Mouse (Mus musculus): ENCODE measurements at regions not wholly inside any gene's neighbourhood (a gene's known extent, or its start where the extent isn't known, plus 50 kb on each side); places are given as distances from the start of the nearest gene placed in this dataset.

DNA sequence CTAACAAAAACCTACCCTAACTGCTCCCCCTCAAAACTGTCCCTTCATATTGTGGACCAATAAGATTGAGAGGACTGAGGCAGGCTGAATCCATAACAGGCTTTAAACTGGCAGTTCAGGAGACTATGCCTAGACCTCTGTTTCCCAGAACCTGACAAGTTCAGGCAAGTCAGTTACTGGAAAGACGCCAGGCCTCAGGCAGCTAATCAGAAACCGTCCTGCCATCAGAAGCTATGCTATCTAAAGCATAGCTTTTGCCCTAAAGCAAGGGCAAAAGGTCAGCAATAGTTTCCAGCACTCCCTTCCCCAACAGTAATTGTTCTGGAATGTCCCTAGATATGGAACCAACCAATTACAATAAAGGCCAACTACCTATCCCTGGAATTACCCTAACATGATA lies 273.0 kb downstream of the Bche start:
- no peak for TF ChIP-seq CTCF (IDR thresholded peaks at IDR 0.05; ENCODE audit: low read depth)
- no peak overlapping the region for H3K4me2 ChIP-seq (ENCODE audit: low read depth)
- H3K9ac ChIP-seq: no peak overlapping the region
- no peaks in the 10 kb centered on the region for H3K9me3 ChIP-seq (ENCODE audit: low read length)
- no peak overlapping the region for H3K27ac ChIP-seq (ENCODE audit: low read depth, low read length)
- DNase-seq (no peak), ATAC-seq (no peak)
- H3K4me3 ChIP-seq (ENCODE audit: low read depth, low read length): no peak overlapping the region
- no peaks in the 10 kb centered on the region for H3K27me3 ChIP-seq (ENCODE audit: insufficient read depth, low read length)
- H3K4me1 ChIP-seq (ENCODE audit: insufficient read depth): no peaks in the 10 kb centered on the region
- WGBS: 75% methylated on average over 2 of the region's 2 CpGs
- no peaks in the 10 kb centered on the region for H3K36me3 ChIP-seq (ENCODE audit: insufficient read depth)

DNA sequence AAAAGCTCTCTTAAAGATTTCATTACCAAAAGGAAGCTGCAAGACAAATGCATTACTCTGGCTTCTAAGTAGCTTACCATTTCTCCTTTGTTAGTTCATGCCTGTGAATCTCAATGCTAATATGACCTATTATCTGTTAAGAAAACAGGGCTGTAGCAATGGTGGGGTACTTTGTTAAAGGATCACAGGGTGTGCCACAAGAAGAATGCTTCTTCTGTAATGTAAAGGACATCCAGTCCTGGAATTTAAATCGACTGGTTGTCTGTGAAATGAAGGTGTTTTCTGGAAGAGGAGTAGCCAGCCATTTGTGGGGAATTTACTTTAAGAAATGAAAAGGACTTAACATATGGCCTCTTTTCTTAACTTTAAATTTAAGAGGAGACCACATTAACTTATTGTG lies 273.9 kb downstream of the Bche start:
- 25% methylated on average over 1 of the region's 1 CpGs for WGBS
- Histone ChIP-seq H3K9ac (no peak overlapping the region), H3K36me3 (ENCODE audit: insufficient read depth) (no peaks in the 10 kb centered on the region), H3K9me3 (ENCODE audit: low read length) (no peaks in the 10 kb centered on the region), H3K4me2 (ENCODE audit: low read depth) (no peak overlapping the region), H3K27me3 (ENCODE audit: insufficient read depth, low read length) (no peaks in the 10 kb centered on the region), H3K4me3 (ENCODE audit: low read depth, low read length) (no peak overlapping the region), H3K4me1 (ENCODE audit: insufficient read depth) (no peaks in the 10 kb centered on the region), H3K27ac (ENCODE audit: low read depth, low read length) (no peak overlapping the region)
- DNase-seq: no peak
- ATAC-seq: no peak
- no peak for TF ChIP-seq CTCF (IDR thresholded peaks at IDR 0.05; ENCODE audit: low read depth)

DNA sequence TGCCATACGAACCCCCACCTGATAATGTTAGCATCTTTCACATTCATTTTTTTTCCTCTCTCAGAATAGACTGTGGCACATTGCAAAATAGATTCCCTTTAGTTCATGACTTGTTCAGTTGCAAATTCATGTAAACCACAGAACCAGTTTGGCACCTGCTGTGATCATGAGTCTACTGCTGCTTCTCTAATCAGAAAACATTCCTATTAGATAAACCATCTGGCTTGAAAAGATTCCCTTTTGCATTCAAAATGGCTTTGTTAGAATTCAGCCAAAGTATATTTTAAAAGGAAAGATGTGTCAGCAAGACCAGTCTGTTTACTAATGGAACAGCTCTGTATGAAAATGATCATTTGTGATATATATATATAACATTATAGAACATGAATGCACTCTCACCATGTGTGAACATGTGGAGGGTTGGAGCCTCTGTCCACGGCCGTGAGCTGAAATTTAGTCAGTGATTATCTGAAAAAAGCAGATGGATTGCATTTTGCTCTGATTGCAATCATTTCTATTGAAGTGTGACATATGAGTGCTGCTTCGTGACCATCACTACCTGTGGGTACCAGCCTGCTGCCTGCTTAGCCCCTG lies 298.2 kb downstream of the Bche start:
- WGBS: 47% methylated on average over 4 of the region's 4 CpGs
- no peak for TF ChIP-seq CTCF (IDR thresholded peaks at IDR 0.05; ENCODE audit: low read depth)

DNA sequence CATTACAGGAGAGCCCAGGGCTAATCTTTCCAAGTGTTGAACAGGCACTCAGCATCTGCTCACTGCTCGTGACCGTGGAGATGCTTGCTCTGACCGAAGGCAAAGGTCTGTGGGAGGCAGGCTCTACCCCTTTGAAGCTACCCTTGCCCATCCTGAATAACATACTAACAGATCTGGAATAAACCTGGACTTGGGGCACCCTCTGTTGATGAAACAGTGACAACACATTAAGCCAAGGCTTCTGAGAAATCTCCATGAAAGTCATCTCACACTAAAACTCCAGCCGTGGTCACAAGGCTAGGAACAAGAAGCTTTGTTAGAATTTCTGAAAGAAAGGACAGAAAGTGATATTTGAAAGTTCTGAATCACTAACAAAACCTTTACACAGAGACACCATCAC lies 306.8 kb downstream of the Bche start:
- Histone ChIP-seq H3K4me1 (ENCODE audit: insufficient read depth) (no peaks in the 10 kb centered on the region), H3K9ac (no peak overlapping the region), H3K4me3 (ENCODE audit: low read depth, low read length) (no peak overlapping the region), H3K27me3 (ENCODE audit: insufficient read depth, low read length) (no peaks in the 10 kb centered on the region), H3K36me3 (ENCODE audit: insufficient read depth) (no peaks in the 10 kb centered on the region), H3K9me3 (ENCODE audit: low read length) (no peaks in the 10 kb centered on the region), H3K27ac (ENCODE audit: low read depth, low read length) (no peak overlapping the region), H3K4me2 (ENCODE audit: low read depth) (no peak overlapping the region)
- ATAC-seq: no peak; the same call in 1 of the 2 replicates
- 86% methylated on average over 4 of the region's 4 CpGs for WGBS
- TF ChIP-seq CTCF (IDR thresholded peaks at IDR 0.05; ENCODE audit: low read depth): peak; percentile 25; the same call in 1 of the 2 replicates
- no peak for DNase-seq

More for the DNA sequence above, 298.2 kb downstream of the Bche start:
- Histone ChIP-seq H3K4me1 (ENCODE audit: insufficient read depth) (no peaks in the 10 kb centered on the region), H3K27ac (ENCODE audit: low read depth, low read length) (no peak overlapping the region), H3K4me3 (ENCODE audit: low read depth, low read length) (no peak overlapping the region), H3K36me3 (ENCODE audit: insufficient read depth) (no peaks in the 10 kb centered on the region), H3K9me3 (ENCODE audit: low read length) (no peaks in the 10 kb centered on the region), H3K4me2 (ENCODE audit: low read depth) (no peak overlapping the region), H3K9ac (no peak overlapping the region), H3K27me3 (ENCODE audit: insufficient read depth, low read length) (no peaks in the 10 kb centered on the region)
- ATAC-seq (peak; percentile 66), DNase-seq (peak; percentile 22)

DNA sequence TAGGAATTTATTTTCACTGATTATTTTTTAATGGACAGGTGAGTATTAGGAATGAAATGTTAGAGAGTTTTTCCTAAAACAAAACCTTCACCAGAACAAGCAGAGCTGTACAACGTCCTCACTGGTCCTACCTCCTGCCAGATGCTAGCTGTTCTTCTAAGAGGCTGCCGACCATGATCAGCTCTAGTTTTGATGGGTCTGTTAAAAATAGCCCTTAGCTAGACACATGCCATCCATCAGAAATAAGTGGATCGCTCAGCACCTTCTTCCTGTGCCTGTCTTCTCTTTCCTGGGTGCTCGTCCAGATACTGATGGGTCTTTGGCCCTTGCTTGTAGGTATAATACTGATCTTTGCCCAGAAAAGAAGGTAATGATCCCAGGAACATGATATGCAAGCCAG lies 312.4 kb downstream of the Bche start:
- 75% methylated on average over 4 of the region's 4 CpGs for WGBS

DNA sequence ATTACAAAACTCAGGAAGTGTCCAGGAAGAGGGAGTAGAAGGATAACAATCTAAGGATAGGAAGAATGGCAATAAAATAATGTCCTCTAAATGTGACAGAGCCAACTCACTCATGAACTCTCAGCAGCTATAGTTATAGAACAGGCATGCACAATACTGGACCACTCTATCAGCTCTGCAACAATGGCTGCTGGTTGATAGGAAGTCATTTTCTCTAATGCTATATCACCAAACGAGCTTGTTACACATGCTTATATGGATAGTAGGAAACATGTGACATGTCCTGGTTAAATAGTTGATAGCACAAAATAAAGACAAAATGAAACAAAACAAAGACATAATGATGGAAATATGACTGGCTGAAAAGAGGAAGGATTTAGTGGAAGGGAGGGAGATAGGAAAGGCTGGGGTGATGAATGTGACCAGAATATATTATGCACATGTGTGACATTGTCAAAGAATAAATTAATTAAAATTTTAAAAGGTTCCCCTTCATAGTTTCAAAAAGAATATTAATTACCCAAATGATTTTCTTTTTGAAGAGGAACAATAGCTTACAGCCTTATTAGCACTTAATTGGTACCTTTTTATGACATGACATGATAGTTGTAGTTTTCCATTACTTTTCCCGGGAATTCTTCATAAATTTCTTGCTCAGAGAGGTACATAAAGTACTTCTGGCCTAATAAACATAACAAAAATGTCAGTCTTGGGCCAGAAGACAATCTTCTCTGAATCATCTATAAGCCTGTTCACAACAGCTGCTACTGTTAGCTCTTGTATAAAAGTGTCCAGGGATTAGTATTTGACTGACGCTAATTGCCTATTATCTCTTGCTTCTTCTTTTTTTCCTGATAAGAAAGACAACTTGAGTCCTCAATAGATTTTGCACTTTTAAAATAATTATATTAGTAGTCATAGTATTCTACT lies 318.2 kb downstream of the Bche start:
- Histone ChIP-seq H3K4me3 (ENCODE audit: low read depth, low read length) (no peak overlapping the region), H3K9ac (no peak overlapping the region), H3K4me1 (ENCODE audit: insufficient read depth) (no peaks in the 10 kb centered on the region), H3K9me3 (ENCODE audit: low read length) (no peaks in the 10 kb centered on the region), H3K27me3 (ENCODE audit: insufficient read depth, low read length) (no peaks in the 10 kb centered on the region), H3K4me2 (ENCODE audit: low read depth) (no peak overlapping the region), H3K27ac (ENCODE audit: low read depth, low read length) (no peak overlapping the region), H3K36me3 (ENCODE audit: insufficient read depth) (no peaks in the 10 kb centered on the region)
- peak; percentile 17 for DNase-seq
- WGBS: 57% methylated on average over 3 of the region's 3 CpGs
- ATAC-seq: peak; percentile 79; the same call in 1 of the 2 replicates
- TF ChIP-seq CTCF (IDR thresholded peaks at IDR 0.05; ENCODE audit: low read depth): no peak

More for the DNA sequence above, 312.4 kb downstream of the Bche start:
- Histone ChIP-seq H3K4me2 (ENCODE audit: low read depth) (no peak overlapping the region), H3K36me3 (ENCODE audit: insufficient read depth) (no peaks in the 10 kb centered on the region), H3K4me3 (ENCODE audit: low read depth, low read length) (no peak overlapping the region), H3K9ac (no peak overlapping the region), H3K9me3 (ENCODE audit: low read length) (no peaks in the 10 kb centered on the region), H3K27me3 (ENCODE audit: insufficient read depth, low read length) (no peaks in the 10 kb centered on the region), H3K27ac (ENCODE audit: low read depth, low read length) (no peak overlapping the region), H3K4me1 (ENCODE audit: insufficient read depth) (no peaks in the 10 kb centered on the region)
- ATAC-seq (no peak), DNase-seq (no peak)
- no peak for TF ChIP-seq CTCF (IDR thresholded peaks at IDR 0.05; ENCODE audit: low read depth)

DNA sequence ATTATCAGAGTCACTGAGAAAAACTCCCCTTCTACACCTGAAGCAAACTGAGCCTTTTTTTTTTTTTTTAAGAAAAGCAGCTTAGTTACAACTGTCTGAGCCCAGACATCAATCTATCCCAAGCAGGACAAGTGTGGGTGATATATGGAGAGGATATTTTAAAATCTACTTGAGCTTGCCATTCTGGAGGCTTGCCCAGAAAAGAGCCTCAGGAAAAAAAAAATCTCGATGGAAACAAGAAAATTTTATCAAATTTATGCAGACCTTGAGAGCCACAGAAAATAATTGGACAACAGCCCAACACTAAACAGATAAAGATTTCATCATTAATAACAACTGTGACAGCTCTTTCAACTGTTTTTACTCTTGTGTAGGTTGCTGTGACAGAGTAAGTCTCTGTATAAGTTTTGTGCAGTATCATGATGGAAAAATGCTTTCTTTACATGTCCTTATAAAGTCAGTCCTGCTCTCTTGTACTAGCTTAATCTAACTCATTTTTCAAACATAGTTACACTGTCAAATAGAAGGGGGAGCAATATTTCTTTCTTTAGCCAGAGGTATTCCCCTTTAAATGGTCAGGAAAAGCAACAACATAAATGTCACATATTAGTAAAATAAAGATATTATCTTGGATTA lies 297.4 kb upstream of the Slitrk3 start:
- H3K9ac ChIP-seq: no peak overlapping the region
- no peak for ATAC-seq
- H3K27ac ChIP-seq (ENCODE audit: low read depth, low read length): no peak overlapping the region
- H3K4me3 ChIP-seq (ENCODE audit: low read depth, low read length): no peak overlapping the region
- H3K27me3 ChIP-seq (ENCODE audit: insufficient read depth, low read length): no peaks in the 10 kb centered on the region
- 32% methylated on average over 1 of the region's 1 CpGs for WGBS
- no peaks in the 10 kb centered on the region for H3K9me3 ChIP-seq (ENCODE audit: low read length)
- DNase-seq: no peak
- no peaks in the 10 kb centered on the region for H3K4me1 ChIP-seq (ENCODE audit: insufficient read depth)
- no peak overlapping the region for H3K4me2 ChIP-seq (ENCODE audit: low read depth)
- TF ChIP-seq CTCF (IDR thresholded peaks at IDR 0.05; ENCODE audit: low read depth): no peak
- H3K36me3 ChIP-seq (ENCODE audit: insufficient read depth): no peaks in the 10 kb centered on the region
